Mouse (Mus musculus): ENCODE data around the gene Nlrp6.
"Not testable (repeated sequence)": the region's sequence is repeated elsewhere in the genome, so short reads cannot be mapped to it uniquely, and the experiment has no call there.

Gene Nlrp6

GRCm38 (mm10) chr7:140973396-140974165, 52.9 kb downstream of the Nlrp6 start:
- DNase-seq (ENCODE audit: low read depth, low spot score) = no peak

GRCm38 (mm10) chr7:140974940-140975339, 54.2 kb downstream of the Nlrp6 start:
- DNase-seq (ENCODE audit: low read depth, low spot score) = no peak

DNA sequence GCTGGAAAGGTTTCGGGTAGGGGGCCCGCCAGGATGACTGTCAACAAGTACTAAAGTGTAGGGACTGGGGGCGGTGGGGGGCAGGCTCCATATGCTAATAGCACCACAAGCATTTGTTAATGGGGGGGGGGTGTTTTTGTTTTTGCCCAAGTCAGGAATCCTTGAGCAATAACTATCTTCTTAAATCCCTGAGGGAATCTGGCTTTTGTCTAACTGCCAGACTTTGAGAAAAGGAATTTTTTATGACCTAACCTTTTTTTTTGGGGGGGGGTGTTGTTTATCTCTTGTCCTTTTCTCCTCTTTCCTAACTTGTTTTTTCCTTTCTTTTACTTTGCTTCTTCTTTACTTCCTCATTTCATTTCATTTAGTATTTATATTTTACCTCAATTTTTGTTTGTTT, 54.8 kb downstream of the Nlrp6 start:
- no peak for DNase-seq (ENCODE audit: low read depth, low spot score)

- not testable (repeated sequence) for DNase-seq (ENCODE audit: low read depth, low spot score)
These were observed 56.0 kb downstream of the Nlrp6 start for GRCm38 (mm10) chr7:140976720-140977119.

All from embryo, embryonic 11.5 days (tissue).